Mouse (Mus musculus) NIH3T3 (cell line): ENCODE data around the gene Wdfy3.

Experiments
- DNase-seq: peaks from one replicate; pipeline ENCODE4 v3.0.0-alpha.2; 2012; ENCODE audit warnings: low read depth

Wdfy3 gene

DNA sequence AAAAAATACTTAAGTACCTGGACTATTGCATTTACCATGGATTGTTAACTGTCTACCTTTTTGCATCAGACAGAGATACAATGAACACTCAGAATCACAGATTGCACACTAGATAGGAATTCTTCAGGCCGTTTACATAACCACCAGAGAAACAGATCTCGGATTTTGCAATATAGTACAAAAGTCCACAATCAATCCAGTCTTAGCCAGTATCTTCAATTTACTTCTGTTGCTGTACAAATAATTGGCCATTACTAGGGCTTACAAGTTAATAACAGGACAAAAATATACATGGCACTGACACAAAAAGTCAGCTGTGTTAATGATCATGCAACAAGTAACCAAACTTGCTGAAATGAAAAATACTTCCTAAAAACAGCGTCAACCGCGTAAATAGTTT, 236.7 kb downstream of the Wdfy3 start:
- no peak for DNase-seq

DNA sequence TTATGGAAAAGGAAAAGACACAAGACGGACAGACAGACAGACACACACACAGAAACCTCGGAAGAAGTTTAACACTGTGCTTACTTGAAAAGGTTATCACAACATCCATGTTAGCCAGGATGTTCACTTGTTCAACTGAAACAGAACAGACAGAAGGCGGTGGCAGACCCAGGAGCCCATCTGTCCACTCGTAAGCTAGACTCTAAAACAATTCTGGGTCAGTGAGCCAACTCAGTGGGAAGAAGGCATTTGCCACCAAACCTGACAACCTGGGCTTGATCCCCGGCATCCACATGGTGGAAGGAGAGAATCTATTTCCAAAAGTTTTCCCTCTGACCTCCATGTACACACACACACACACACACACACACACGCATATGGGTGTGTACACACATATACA, 237.7 kb downstream of the Wdfy3 start:
- DNase-seq, result no peak

DNA sequence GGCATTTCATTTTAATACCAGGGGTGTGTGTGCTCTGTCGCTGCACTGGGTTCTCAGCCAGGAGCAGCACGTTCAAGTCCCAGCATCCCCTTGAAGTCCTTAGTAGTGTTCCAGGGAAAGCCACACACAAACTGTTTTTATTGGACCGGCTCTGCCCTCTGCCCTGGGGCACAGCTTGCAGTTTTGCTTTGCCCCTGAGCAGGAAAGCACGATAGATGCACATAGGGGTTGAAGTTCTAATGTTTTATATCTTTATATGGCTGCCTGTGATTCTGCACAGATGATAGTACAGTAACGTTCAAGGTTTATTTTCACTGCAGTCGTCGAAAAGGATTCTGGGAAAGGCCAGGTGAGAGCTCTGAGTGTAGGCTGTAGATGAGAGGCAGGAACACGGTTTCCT, 239.5 kb downstream of the Wdfy3 start:
- DNase-seq, result no peak

DNA sequence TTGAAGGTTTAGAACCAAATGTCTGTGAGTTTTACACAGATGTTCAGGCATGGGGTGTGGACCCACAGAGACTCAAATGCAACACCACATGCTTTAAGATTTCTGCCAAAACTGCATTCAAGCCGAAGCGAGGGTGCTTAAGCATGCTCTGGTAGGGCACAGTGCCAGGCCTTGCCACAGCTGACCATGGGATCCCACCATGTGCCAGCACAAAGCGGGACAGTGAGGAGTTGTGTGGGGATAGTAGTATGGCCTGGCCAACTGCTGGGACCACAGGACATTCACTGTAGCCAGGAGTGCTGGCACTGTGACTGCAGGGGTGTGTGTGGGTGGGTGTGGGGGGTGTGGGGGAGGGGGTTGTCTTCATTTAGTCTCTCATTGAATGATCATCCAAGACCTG, 240.8 kb downstream of the Wdfy3 start:
- DNase-seq, result peak; percentile 24

DNA sequence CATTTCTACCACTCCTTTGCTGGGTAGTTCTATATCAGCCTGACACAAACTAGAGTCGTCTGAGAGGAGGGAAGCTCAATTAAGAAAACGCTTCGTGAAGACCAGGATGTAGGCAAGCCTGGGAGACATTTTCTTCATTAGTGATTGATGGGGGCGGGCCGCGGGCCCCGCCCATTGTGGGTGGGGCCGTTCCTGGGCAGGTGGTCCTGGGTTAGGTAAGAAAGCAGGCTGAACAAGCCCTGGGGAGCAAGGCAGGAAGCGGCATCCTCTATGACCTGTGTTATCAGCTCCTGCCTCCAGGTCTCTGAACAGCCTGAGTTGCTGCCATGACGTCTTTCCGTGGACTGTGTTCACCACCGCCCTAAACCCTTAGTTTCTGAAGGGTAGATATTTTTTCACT, 242.2 kb downstream of the Wdfy3 start:
- DNase-seq, result no peak

DNA sequence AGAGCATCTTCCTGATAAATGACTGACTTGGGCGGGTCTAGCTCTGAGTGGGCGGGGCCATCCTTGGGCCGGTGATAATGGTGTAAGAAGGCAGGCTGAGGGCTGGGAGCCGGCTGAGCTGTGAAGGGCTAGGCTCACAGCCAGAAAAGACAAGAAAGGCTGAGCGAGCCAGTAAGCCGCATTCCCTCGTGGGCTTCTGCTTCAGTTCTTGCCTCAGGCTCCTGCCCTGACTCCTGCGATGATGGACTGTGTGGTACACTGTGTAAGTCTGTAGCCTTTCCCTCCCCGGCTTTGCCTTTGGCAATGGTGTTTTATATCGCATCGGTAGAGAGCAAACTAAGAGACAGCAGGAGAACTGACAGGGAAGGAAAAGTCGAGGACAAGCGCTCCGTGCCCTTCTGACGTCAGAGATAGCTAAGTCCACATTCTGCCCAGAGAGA, 243.2 kb downstream of the Wdfy3 start:
- DNase-seq, result peak; percentile 85

DNA sequence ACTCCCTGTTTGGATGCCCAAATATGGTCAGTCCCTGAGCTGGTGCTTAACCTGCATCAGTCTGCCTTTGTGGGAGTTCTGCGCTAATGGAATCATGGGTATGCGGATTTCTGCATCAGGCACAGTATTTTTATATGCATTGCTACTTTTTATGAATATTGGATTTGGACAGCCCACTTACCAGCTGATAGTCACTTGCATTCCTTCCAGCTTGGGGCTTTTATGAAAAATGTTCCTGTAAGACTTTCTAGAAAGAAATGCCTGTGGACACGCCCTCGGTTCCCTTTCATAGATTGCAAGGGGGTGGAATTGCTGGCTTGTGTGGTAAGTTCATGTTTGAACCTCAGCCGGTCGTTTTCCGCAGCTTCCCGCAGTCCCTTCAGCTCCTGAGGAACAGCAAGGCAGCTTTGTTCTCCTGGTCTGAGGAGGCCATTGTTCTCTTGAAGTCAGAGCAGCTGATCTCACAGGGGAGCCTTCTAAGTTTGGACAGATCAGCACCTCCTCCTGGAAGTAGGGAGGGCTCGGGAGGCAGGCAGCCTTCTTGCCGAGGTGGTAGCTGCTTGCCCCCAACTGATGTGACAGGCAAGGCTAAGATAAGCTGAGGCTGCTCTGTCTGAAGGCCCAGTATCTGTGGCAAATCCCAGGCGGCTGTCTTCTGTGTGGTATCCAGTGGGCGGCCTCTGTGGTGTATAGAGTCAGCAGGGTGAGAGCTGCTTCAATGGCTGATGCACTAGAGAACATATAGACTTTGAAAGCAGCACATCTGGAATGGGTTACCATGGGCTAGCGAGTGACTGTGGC, 244.4 kb downstream of the Wdfy3 start:
- peak; percentile 18 for DNase-seq

DNA sequence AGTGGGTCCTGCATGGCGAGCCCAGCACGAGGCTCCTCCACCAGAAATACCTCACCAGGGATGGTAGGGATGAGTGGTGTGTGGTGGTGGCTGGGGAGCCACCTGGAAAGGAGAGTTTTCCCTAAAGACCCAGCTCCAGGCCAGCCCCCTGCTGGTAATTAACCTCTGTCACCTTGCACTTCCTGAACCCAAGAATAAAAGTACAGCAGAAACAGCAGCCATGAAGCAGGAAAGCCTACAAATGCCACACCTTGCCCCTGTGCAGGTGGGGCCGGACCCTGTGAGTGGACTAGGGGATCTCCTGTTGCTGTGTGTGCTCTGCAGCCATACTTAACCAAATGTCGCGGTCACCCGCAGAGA, 247.4 kb downstream of the Wdfy3 start:
- DNase-seq, result no peak

DNA sequence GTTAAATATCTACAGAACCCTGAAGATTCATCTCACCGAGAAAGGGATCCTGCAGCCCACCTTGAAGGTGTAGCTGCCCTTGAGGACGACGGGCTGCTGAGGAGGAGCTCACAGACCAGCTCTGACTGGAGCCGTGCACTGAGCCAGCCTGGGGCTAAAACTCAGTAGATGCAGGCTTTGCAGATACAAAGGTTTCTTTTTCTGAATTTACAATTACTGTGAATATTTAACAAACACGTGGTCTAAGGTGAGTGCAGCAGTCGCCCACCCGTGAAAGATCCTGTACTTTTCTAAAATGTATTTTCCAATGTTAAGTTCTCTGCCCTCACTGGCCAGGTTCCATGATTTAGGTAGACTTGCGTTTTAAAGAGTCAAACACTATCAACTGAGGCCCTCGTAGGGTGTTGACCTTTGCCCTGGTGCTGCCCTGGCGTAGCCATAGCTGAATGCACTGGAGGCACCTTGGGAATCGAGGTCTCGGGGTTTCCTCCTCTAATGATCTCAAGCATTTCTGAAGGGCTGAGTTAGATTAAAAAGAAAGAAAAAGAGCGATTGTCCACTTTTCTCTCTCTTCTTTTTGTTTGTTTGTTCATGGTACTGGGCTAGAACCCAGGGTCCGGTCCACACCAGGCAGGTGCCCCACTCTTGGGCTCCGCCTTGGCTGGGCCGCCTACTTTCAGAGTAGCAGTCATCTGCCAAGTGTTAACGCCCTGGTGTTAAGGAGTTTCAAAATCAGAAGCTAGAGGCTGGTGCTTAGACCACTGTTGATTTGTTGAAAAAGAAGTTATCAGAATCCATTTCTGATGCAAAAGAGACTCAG, 248.0 kb downstream of the Wdfy3 start:
- DNase-seq, result no peak

DNA sequence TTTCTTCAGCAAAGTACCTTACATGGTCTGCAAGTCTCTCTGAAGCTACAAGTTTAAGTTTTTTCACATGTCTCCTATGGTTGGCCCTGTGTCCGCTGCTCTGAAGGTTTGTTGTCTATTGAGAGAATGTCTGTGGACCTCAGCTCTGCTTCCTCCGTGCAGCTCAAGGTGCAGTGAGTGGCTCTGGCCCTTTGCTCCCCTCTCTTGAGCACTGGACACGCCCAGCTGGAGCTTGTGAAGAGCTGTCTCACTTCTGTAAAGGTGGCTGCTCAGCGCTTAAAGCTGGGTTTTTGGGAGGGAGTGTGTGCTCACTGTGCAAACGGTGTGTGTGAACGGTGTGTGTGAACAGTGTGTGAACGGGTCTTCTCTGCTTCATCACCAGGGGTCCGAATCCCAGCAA, 248.7 kb downstream of the Wdfy3 start:
- DNase-seq, result no peak

DNA sequence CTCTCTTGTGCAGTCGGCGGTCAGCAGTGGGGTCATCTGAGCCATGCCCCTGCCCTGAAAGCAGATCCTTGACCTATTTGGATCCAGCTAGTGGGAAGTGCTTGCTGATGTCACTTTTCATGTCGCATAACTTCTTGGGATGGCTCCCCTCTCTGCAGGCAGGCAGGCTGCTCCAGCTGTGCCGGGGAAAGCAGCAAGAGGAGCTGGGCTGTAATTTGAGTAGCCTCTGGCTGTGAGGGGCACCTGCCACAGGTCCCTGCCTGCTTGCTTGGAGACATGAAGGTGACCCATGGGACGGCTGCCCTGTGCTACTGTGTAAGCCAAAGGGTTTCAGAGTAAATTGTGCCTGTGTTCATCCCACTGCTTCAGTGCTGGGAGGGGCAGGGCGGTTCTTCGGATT, 249.9 kb downstream of the Wdfy3 start:
- no peak for DNase-seq

DNA sequence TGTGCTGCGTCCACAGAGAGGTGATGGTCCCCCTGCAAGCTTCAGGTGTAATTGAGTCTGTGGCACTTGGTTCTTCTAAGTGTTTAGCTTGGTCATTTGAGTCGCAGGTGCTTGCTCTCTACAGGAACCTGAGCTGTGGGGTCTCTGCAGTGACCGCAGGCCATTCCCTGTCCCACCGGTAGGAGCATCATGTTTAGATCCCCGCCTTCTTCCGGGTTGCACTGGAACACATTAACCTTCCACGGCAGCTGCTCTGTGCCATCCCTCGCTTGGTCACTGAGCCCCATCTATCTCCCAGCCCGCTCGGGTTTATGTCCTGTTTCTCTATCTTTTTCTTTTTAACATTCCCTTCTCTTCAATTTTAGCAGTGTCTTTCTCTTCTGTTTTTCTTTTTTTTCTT, 250.5 kb downstream of the Wdfy3 start:
- DNase-seq, result no peak

DNA sequence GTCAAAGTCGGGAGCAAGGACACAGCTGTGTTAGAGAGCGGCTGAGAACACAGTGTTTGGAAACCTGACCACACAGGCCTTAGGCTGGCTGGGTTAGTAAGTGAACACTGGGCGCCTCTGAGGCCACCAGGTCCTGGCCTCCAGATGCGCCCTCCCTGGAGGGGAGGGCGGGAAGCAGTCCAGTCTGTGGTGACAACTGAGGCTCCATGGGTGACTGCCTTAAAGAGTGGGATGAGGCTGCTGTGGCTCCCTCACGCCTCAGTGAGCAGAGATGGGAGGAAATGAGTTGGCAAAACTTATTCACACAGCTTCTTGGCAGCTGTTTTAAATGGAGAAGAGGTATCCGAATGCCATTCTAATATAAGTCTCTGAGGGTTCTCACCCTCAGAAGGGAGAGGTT, 252.9 kb downstream of the Wdfy3 start:
- DNase-seq, result no peak

DNA sequence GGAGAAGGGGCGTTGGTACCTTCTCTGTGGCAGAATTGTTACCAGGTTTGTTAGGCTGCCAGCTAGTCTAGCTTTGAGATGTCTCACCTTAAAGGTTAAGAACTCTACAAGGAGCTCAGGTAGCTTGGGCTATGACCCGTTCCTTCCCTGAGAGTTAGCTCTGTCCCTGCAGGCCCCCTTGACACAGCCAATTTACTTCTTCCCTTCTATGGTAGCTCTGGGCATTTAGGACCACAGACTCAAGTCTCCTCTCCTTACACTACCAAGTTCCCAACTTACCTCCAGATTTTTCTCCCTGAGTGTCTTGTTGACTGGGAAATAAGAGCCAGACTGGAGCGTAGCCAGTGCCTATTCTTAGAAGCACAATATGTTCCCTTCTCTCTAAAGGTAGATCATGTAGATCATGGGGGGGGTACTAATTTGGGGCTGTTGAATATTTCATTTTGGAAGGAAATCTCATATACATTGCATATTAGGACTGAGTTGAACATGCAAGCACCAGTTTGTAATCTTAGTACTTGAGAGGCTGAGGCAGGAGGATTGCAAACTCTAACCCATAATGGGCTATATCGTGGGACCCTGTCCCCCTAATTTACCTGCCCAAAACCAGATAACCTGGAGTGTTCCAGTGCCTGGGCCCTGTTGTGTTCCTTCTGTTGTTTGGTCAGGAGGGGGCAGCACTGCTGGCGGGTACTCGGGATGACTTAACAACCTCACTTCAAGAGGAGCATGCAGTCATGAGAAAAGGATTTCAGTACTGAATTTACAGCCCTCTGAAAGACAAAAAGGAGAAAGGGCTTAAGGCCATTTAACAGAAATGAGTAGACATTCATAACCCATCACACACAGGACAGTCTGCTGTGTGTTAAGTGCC, 258.2 kb downstream of the Wdfy3 start:
- peak; percentile 44 for DNase-seq

DNA sequence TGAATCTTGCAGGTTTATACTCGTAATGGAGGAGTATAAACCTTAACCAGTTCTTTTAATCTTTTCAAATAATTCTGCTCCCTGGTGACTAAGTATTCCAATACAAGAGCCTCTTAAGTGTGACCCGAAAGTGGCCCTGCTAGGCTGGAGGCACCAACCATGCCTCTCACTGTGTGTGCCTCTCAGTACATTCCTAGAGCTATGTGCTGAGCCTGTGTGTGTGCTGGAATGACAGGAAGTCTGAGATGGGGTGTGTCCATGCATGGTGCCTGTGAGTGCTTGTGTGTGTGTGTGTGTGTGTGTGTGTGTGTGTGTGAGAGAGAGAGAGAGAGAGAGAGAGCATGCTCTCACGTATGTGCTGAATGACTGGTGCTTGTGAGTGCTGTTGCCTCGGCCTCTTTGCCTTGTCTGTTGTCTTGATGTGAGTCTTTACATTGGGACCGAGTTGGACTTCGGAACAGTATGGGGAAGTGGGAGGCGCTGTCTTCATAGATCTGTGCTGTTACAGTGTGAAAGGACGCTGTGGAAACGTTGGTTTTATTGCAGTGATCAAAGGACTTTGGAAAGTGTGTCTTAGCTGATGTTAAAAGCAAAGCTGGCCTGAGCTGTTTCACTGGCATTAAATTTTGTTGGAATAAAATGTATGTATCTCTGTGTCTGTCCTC, 267.2 kb downstream of the Wdfy3 start:
- no peak for DNase-seq

DNA sequence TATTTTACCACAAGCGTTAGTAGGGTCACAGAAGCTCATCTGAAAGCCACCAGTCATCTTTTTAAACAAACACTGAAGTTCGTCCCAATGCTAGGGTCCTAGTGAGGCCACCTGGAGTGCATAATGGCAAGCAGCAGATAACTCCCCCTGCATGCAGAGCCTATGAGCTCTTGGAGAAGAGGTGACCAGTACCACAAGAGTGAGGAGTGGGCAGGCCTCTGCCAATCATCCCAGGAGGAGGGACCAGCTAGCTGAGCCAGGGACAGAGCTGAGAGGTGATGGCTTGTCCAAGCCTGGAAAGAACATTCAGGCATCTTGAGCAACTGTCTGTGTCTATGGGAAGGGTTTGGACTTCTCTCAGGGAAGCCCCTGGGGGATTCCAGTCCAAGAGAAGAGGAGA, 267.8 kb downstream of the Wdfy3 start:
- DNase-seq, result no peak

DNA sequence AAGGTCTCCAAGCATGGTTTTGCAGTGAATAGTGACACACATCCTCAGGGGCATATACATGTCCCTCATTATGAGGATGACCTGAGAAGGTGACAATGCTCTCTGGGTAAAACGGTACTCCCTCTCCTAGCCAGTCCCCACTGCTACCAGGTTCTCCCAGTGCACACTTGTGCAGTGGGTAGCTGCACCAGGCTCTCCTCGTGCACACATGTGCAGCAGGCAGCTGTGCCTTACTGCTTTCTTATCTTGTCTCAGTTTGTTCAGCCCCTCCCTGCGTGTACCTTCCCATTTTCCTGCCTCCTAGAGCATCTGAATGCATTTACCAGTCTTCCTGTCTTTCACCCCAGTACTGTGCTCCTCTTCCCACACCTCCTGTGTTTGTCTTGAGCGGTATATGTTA, 277.1 kb downstream of the Wdfy3 start:
- no peak for DNase-seq

DNA sequence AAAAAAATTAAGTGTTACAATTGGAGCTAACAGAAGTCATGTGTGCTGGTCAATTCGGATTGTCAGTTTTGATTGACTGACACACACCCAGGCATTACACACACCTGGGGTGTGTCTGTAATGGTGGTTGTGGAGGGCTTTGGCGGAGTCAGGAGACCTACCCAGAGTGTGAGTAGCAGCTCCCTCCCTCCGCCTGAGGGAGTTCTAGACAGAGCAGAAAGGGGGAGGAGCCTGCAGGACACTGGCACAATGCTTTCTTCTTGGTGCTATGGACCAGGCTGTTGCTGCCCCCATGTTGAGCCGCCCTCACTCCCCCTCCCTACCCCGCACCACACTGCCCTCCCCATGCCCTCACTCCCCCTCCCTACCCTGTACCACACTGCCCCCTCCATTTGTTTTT, 279.2 kb downstream of the Wdfy3 start:
- no peak for DNase-seq

DNA sequence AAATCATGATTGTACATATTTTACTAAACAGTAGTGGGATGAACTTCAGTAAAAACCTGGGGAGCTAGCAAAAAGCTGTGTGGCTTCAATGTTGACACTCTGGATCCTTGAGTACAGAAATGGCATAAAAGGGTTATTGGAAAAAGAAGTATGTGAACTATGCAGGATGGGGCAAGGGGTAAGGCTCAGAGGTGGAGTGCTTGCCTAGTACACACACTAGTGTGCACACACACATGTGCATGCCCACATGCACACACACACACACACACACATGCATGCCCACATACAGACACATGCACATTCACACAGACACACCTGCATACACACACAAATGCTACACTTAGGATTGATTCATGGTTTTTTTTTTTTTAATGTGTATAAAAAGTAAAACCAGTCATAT, 280.0 kb downstream of the Wdfy3 start:
- DNase-seq, result no peak

DNA sequence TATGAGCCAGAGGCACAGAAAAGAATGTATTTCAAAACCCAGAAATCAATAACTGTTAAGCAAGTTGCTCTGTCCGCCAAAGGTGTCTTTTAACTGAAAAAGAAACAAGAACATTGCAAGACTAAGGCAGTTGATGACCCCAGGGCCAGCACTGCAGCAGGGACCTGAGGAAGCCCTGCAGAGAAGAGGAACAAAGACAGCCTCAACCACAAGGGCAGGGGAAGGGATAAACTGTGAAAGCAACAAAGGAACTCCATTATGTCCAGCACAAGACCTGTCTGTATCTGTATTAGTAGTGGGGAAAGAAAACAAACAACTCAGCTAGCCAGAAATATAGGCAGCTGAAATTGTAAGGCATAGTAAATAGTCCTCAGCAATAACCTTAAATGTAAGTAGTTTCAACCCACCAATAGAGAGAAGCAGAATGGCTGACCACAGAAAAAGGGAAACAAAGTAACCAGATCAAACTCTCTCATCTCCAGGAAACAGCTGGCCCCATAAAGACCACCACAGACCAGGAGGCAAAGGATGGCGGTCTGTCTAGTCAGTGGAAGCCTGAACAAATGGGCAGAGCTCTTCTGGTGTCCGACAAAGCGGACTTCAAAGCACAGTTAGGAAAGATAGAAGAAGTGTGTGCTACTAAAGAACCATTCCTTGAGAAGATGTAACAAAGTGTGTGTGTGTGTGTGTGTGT, 283.7 kb downstream of the Wdfy3 start:
- no peak for DNase-seq

DNA sequence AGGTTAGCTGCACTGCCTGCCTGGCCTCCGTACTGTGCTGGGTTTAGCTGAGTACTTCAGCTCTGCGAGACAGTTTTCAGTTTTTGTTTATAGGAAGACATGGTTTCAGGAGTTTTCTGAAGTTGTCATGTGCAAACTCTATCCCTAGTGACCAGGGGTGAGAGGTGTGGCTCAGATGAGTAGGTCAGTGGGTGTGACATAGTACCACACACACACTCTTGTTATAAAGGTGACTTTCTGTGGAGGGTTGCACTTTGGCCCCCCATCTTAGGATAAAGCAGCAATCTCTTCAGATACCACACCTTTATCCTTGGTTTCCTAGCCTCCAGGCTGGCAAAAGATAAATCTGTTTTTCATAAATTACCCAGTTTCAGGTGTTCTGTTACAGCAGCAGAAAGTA, 284.9 kb downstream of the Wdfy3 start:
- DNase-seq, result no peak
